Mouse (Mus musculus) induced T-regulatory cell, adult 2 months (primary cell): ENCODE measurements at regions not wholly inside any gene's neighbourhood (a gene's known extent, or its start where the extent isn't known, plus 50 kb on each side); places are given as distances from the start of the nearest gene placed in this dataset.

Experiments used
- DNase-seq: peaks from one replicate; pipeline ENCODE4 v3.0.0-alpha.2; 2012; ENCODE audit warnings: low read depth

- peak; percentile 36 for DNase-seq
These were observed 88.1 kb upstream of the Usp51 start for GRCm38 (mm10) chrX:152918212-152918611.

GRCm38 (mm10) chrX:152926991-152927390 lies 79.3 kb upstream of the Usp51 start:
- peak; percentile 1 for DNase-seq

GRCm38 (mm10) chrX:152946201-152946600 lies 60.1 kb upstream of the Usp51 start:
- no peak for DNase-seq
